Mouse (Mus musculus) Patski (cell line): ENCODE measurements around the gene Bscl2. TPM values are rescaled to one million over a fixed set of nuclear protein-coding genes. Genes with fewer than 3 reads are reported as not detected.

ENCODE experiments used
- ATAC-seq: fragments of 100-300 bp; one replicate; pipeline ENCODE4 v1.8.0; 2021
- CTCF ChIA-PET: fragments of 350-600 bp; sonication (Branson Sonifier 250); formaldehyde crosslinking; loops from one replicate; lab custom pipeline; 2022; ENCODE audit warnings: inconsistent platforms; lab: Charles Lee
- POLR2A ChIA-PET: fragments of 350-600 bp; sonication (Branson Sonifier 250); formaldehyde crosslinking; loops from one replicate; lab custom pipeline; 2022; ENCODE audit warnings: antibody characterized with exemption, inconsistent platforms; lab: Charles Lee
- DNase-seq: peaks from one replicate; pipeline ENCODE4 v3.0.0-alpha.2; 2011; ENCODE audit warnings: low read depth, low spot score
- H3K27me3 ChIP-seq: fragments of 371-371 bp; one replicate; pipeline ENCODE4 v1.5.1; 2021
- CTCF ChIP-seq: fragments of 100-300 bp; IDR thresholded peaks from one replicate; pipeline ENCODE4 v1.5.1; 2021
- in situ Hi-C: fragments of 300-500 bp; cut with MboI; formaldehyde crosslinking; loops from 3 replicates; pipeline ENCODE4 v1.11.1; 2018; ENCODE audit warnings: low pct_unique_long_range_greater_than_20kb, mixed read lengths
- polyA plus RNA-seq: library from polyadenylated mRNA; unstranded; gene quantifications from one replicate; pipeline ENCODE4 v1.2.3, GENCODE M21; 2021

Gene Bscl2
- polyA plus RNA-seq, 1 experiment from 2014 or later, result 4.1 TPM

DNA sequence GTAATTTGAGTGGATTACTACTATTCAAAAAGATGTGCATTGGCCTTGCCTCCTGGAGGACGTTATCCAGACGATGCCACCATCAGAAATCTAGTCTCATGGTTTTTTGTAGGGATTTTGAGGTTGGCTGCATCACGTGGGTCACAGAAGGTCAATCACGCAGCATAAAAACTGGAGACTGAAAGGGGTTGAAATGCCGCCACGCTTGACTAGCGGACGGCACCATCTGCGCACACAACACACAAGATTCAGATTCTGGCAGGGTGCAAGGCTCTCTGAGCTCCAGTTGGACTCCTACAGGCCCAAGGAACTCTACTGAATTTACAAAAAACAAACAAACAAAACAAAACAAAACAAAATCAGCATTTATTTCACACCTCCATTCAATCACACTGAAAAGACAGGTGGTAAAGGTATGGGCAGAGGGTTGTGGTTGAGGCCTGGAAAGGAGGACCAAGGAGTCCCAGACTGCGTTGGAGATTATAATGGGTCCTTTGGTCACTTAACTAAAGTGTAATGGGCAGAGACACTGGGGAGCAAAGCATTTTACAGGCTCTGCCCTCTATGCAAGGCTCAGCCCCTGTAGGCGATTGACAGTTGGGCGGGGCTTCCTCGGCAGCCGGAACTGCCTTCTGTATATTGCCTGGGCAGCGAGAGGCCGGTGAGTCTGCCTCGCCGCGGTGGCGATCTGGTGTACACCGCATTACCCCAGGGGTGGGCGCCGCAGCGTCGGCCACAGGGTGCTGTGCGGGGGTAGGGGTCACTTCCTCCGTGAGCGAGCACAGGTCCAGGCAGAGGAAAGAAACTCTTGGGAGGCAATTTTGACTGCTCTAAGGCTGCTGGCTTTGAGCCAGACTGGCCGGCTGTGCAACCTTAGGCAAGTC lies 2.9 kb downstream of the Bscl2 start:
- ChIA-PET CTCF (interaction anchor here (0.6 to 1.3 kb wide), 3 partner anchors 15 to 255 kb away, joined by 3 to 4 read pairs (median 3); no protein-coding TSS in a partner anchor), POLR2A (no interaction called here)
- H3K27me3 ChIP-seq, result no peaks in the 10 kb centered on the region
- TF ChIP-seq CTCF, result no peak
- in situ Hi-C loops, result loop anchor here (25.0 kb wide), 1 partner anchor 1047 kb away; the partner anchor contains the start of gene Incenp
- ATAC-seq, result no peak
- DNase-seq, result no peak

DNA sequence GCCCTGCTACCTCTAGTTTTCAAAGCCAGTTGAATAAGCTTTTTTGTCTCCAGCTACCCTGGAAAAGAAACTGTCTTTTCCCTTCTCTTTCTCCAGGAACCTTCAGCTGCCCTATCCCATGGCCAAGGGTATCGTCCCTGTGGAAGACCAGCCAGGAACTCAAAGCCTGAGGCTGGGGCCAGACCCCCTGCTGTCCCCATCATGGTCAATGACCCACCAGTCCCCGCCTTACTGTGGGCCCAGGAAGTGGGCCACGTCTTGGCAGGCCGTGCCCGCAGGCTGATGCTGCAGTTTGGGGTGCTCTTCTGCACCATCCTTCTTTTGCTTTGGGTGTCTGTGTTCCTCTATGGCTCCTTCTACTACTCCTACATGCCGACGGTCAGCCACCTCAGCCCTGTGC lies 3.7 kb downstream of the Bscl2 start:
- ATAC-seq, result no peak
- CTCF ChIA-PET, result no interaction called here
- POLR2A ChIA-PET, result no interaction called here
- TF ChIP-seq CTCF, result no peak
- no peak for DNase-seq
- in situ Hi-C loops, result loop anchor here (25.0 kb wide), 1 partner anchor 1046 kb away; the partner anchor contains the start of gene Incenp
- H3K27me3 ChIP-seq, result no peaks in the 10 kb centered on the region

DNA sequence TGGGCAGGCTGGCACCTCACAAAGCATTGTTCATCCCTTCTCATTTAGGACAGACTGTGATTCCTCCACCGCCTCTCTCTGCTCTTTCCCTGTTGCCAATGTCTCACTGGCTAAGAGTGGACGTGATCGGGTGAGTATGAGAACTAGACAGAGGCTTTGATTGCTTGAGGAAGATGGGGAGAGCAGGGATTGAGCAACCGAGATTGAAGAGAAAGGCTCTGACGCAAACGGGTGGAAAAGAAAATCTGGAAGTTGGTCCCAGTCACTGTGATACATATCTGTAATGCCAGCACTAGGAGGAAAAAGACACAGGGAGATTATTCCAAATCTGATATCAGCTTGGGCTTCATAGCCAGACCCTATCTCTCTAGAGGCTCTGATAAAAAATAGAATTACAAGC lies 5.7 kb downstream of the Bscl2 start:
- no peak for ATAC-seq
- H3K27me3 ChIP-seq, result no peaks in the 10 kb centered on the region
- no peak for DNase-seq
- in situ Hi-C loops, result loop anchor here (25.0 kb wide), 1 partner anchor 1044 kb away; the partner anchor contains the start of gene Incenp
- CTCF ChIA-PET, result no interaction called here
- POLR2A ChIA-PET, result no interaction called here
- TF ChIP-seq CTCF, result no peak

DNA sequence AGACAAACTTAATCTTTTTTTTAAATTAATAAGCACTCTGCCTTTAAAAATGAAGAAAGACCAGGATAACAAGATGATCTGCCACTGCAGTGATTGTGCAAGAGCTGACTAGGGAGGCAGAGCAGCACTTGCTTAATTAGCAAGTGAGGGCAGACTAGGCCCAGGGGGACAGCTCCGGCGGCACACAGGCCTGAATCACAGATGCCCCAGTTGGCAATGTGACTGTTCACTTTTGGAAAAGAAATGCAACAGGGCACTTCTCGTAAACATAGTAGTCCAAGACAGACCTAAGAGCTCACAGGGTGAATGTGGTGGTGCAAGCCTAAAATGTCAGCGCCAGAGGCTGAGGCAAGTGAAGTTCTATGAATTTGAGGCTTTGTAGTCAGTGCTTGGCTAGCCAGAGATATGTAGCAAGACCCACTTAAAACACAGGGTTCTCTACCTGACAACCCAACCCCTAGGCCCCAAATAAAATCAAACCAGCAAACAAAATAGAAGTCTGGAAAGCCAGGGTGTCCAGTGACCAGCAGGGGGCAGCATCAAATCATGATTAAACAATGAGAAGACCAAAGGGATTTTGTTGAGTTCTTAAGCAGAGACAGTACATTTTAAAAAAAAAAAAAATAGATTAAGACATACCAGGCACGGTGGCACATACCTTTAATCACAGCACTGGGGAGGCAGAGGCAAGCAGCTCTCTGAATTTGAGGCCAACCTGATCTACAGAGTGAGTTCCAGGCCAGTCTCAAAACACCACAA lies 7.3 kb downstream of the Bscl2 start:
- in situ Hi-C loops, result loop anchor here (5.0 to 25.0 kb wide), 2 partner anchors 268 to 1043 kb away; partner anchors contain the start of gene Incenp
- H3K27me3 ChIP-seq, result no peaks in the 10 kb centered on the region
- ATAC-seq (peak; percentile 71), DNase-seq (no peak)
- peak; percentile 86 for TF ChIP-seq CTCF
- POLR2A ChIA-PET, result interaction anchor here (0.5 to 0.9 kb wide), 2 partner anchors 20 to 1094 kb away, joined by 3 to 6 read pairs; no protein-coding TSS in a partner anchor
- CTCF ChIA-PET, result interaction anchor here (0.7 to 2.4 kb wide), 11 partner anchors 9 to 935 kb away, joined by 3 to 13 read pairs (median 3); partner anchors contain the start of gene Uqcc3

DNA sequence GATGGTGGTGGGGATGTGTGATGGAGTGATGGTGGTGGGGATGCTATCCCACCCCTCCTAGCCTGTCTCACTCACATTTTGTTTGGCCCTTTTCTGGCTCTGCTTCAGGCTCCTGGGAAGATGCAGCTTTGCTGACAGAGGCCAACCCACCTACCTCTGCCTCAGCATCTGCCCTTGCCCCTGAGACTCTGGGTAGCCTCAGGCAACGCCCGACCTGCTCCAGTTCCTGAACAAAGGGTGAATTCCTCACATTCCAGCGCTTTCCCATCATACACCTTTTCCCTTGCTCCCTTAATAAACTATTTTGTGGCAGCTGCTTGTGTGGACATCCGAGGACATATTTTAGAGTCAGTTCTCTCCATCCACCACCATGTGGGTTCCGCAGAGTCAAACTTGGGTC lies 11.1 kb downstream of the Bscl2 start:
- ChIA-PET POLR2A (no interaction called here), CTCF (no interaction called here)
- in situ Hi-C loops, result loop anchor here (5.0 to 25.0 kb wide), 2 partner anchors 264 to 1039 kb away; partner anchors contain the start of gene Incenp
- no peak for ATAC-seq
- no peaks in the 10 kb centered on the region for H3K27me3 ChIP-seq
- DNase-seq, result no peak
- TF ChIP-seq CTCF, result no peak

DNA sequence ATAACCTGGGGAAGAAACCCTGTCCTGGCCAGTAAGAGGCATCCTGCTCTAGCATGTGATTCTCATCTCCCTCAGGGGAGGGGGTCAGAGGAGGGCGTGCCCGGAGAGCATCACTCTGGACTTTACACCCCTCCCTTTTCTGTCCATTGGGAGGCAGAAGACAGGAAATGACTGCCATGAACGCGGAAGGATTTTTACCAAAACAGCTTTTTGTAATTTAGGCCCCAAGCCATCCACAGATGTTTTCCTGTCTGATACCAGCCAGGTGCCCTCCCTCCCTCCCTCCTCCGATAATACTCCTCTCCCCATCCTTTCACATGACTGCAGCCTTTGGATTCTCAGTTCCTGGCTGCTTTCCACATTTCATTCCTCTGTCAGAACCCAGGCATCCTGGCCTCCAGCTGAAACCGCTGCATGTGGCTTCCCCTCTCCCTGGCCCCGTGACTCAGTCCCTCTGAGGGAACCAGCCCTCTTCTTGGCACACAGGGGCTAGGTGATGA lies 13.2 kb downstream of the Bscl2 start, which contains the start of gene Lrrn4cl:
Gene Lrrn4cl, plus strand, starts transcription at position 367 of the 500 bp plus-strand sequence.
- in situ Hi-C loops, result loop anchor here (25.0 kb wide), 1 partner anchor 587 kb away; no protein-coding TSS in a partner anchor
- ChIA-PET CTCF (interaction anchor here (1.3 kb wide), 1 partner anchor 259 kb away, joined by 3 read pairs; no protein-coding TSS in a partner anchor), POLR2A (interaction anchor here (1.0 kb wide), 1 partner anchor 8 kb away, joined by 3 read pairs; no protein-coding TSS in a partner anchor)
- no peak for TF ChIP-seq CTCF
- ATAC-seq (no peak), DNase-seq (no peak)
- no peaks in the 10 kb centered on the region for H3K27me3 ChIP-seq

DNA sequence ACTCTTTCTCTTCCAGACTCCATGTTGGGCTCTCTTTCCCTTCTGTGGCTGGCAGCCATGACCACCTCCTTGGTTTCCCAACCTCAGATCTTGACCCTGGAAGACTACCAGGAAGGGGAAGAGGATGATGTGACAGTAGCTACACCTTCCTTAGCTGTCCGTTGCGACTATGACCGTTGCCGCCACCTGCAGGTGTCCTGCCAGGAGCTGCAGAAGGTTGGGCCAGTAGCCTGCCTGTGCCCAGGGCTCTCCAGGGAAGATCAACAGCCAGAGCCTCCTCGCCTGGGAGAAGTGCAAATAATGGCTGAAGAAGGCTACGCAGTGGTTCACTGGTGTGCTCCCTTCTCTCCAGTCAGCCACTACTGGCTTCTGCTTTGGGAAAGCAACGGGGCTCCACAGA lies 14.4 kb downstream of the Bscl2 start:
- in situ Hi-C loops, result loop anchor here (25.0 kb wide), 1 partner anchor 586 kb away; no protein-coding TSS in a partner anchor
- POLR2A ChIA-PET, result no interaction called here
- CTCF ChIA-PET, result interaction anchor here (0.9 to 1.9 kb wide), 3 partner anchors 9 to 258 kb away, joined by 3 to 7 read pairs (median 4); no protein-coding TSS in a partner anchor
- TF ChIP-seq CTCF, result no peak
- no peaks in the 10 kb centered on the region for H3K27me3 ChIP-seq
- no peak for DNase-seq
- ATAC-seq, result no peak

DNA sequence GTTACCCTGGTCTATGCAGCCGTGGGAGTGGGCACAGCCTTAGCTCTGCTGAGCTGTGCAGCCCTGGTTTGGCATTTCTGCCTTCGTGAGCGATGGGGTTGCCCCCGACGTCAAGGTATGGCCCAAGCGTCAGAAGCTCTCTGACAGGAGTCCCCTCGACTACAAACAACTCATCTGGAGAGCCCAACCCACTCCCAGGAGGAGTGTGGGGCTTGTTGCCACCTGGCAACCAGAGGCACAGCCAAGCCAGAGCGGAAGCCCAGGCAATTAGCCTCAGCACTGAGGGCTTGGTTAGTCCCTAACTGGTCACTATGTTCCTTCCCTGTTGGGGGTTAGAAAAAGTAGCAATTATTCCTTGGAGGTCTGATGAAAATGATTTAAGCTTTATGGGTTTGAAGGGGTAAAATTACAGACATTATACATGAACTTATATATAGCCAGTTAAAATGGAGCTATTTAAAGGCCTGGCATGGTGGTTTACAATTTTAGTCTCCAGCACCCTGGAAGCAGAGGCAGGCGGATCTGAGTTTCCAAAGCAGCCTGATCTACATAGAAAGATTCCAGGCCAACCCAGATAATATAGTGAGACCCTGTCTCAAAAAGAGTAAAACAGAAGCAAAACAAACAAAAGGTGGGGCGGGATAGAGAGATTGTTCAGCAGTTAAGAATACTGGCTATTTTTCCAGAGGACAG lies 15.1 kb downstream of the Bscl2 start:
- H3K27me3 ChIP-seq, result no peaks in the 10 kb centered on the region
- DNase-seq, result no peak
- no peak for TF ChIP-seq CTCF
- ChIA-PET CTCF (interaction anchor here (0.9 to 3.0 kb wide), 4 partner anchors 7 to 257 kb away, joined by 3 to 13 read pairs (median 6); no protein-coding TSS in a partner anchor), POLR2A (interaction anchor here (1.1 kb wide), 1 partner anchor 19 kb away, joined by 3 read pairs; the partner anchor contains the start of gene Ubxn1)
- no peak for ATAC-seq
- in situ Hi-C loops, result loop anchor here (25.0 kb wide), 1 partner anchor 585 kb away; no protein-coding TSS in a partner anchor

DNA sequence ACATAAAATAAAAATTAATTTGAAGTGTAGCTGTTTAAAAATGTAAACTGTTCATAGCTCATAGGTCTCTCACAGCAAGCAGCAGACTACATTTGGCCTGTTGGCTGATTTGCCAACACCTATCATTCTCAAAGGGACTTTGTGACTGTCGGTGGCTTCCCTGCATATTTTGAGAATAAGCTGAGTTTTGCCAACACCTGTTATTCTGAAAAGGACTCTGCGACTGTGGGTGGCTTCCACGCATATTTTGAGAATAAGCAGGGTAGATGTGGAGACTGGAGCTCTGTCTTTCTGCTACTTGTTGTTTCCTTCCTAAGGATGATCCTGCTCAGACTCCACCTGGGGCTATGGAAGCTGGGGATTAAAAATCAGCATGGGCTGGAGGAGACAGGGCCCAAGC lies 15.8 kb downstream of the Bscl2 start:
- ATAC-seq, result no peak
- DNase-seq, result no peak
- in situ Hi-C loops, result loop anchor here (25.0 kb wide), 1 partner anchor 584 kb away; no protein-coding TSS in a partner anchor
- CTCF ChIA-PET, result interaction anchor here (1.7 to 3.0 kb wide), 3 partner anchors 8 to 257 kb away, joined by 3 to 13 read pairs (median 7); no protein-coding TSS in a partner anchor
- POLR2A ChIA-PET, result interaction anchor here (0.5 to 1.1 kb wide), 2 partner anchors 18 to 93 kb away, joined by 3 read pairs; partner anchors contain the start of gene Ubxn1
- no peak for TF ChIP-seq CTCF
- no peaks in the 10 kb centered on the region for H3K27me3 ChIP-seq
